Mouse (Mus musculus) cortical plate, adult 2 months (tissue): Measurements from ENCODE around the gene Syne2.

Source experiments
- CTCF ChIP-seq: fragments of 200-500 bp; IDR thresholded peaks from 2 replicates; pipeline ENCODE4 v1.5.1; 2011; ENCODE audit warnings: mild to moderate bottlenecking, control low read depth, low read length; ENCODE audit not compliant: insufficient read depth; ENCODE audit errors: extremely low read depth
- POLR2A ChIP-seq: fragments of 200-500 bp; IDR thresholded peaks from 2 replicates; pipeline ENCODE4 v1.6.1; 2011; ENCODE audit warnings: mild to moderate bottlenecking, low read length, control low read depth; ENCODE audit not compliant: insufficient read depth; ENCODE audit errors: extremely low read depth

DNA sequence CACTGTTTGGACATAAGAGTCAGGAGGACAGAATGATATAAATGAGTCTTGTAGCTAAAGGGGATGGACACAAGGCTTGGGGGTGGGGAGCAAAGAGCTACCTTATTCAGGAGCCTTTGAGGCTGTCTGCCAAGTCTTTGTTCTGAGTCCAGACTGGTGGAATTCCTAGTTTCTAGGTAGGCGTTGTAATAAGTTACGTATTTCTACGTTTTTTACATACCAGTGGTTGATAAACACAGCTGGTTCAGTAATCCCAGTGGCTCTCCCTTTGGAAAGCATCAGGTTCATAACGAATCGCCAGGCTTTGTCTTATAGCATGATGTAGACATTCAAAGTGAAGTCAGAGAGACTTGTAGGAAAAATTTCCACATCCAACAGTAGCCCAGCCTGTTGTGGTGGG lies 161.1 kb downstream of the Syne2 start:
- no peak for TF ChIP-seq CTCF
- TF ChIP-seq POLR2A = no peak
